Mouse (Mus musculus): ENCODE measurements around the gene Mt2. TPM values are rescaled to one million over a fixed set of nuclear protein-coding genes. Genes with fewer than 3 reads are reported as not detected.

Mt2 gene
- total RNA-seq, 2 experiments from 2014 or later, result 179 to 183 TPM

DNA sequence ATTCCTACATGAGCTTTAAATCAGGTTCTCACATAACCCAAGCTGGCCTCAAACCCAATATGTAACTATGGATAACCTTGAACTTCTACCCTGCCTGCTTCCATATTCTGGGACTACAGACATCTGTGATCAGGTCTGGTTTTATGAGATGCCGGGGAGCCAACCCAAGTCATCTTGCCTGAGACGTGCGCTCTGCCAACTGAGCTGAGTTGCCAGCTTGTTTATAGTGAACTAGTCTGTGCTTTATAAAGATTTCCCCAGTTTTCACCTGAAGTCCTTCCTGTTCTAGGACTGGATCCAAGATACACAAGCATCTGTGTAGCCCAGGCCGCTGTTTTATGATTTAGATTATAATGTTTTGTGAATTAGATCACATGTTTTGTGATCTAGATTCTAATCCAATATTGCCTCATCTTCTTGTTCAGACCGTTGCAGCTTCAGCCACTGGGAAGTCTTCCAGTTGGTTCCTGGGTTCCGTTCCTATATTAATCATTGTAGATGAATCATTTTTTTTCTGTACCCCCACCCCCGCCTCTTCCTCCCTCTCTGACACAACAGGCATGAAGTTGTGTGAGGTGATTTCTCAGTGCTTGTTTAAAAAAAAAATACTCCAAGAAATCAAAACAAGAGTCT, 22.2 kb downstream of the Mt2 start:
- no peak for DNase-seq (ENCODE audit: low spot score in 2 of 2)

DNA sequence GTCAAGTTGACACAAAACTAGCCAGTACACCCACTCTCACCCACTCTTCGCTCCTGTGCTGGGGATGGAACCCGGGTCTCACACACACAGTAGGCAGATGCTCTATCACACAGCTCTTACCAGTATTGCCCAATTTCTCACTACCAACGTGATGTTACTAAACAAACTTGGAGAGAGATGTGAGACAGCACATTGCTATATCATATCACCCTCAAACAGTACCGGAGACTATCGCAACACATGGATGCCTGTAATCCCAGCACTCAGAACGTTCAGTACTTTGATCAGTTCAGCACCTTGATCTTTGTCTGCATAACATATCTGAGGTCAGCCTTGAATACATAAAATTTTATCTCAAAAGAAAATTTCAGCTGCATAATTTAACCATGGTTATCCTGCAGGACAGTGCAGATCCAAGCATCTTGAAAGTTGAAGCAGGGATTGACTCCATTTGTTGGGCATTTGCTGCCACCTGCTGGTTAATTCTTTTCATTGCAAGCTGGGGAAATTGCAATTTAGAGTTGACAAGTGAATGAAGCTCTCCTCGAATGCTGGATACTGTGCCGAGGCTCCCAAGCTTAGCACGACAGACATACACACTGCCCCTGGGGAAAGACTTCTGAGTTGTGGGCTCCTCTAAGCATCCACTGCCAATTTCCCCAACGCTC, 26.9 kb downstream of the Mt2 start:
- no peak for DNase-seq (ENCODE audit: low spot score in 2 of 2)

DNA sequence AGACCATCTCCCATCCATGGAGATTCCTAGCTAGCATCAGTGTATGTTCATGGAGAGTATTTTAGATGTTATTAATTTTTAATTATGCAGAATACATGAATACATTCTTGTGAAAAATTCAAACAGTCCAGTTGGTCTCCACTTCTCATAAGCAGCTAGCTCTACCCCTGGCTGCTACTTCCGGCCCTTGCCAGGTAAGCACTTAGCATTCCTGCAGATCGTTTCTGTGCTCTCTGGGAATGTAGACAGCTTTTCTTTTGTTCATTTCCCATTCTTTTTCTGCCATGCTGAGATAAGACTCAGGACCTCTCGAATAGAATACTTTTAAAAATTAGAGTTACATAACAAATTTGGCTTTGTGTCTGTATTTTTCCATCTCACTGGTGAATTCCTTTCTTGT, 31.6 kb downstream of the Mt2 start:
- DNase-seq (ENCODE audit: low spot score in 2 of 2), result no peak

DNA sequence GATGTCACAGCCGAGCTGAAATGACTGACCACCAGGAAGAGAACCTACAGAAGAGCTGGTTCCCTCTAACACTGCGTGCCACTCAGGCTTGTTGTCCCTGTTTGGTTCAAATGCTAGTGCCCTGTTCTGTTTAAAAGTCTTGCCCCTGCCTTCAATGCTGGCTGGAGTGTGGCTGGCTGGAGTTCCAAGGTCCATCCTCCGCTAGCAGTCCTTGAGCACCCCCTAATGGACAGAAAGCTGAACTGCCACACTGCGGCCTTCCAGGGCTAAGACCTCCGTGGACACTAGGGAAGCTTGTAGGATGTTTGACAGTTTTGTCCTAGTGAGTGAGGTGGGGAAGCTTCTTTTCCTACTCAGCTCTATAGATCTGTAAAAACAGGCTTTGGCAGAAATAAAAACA, 33.3 kb downstream of the Mt2 start:
- DNase-seq (ENCODE audit: low spot score in 2 of 2), result peak; percentile 53 to 54

DNA sequence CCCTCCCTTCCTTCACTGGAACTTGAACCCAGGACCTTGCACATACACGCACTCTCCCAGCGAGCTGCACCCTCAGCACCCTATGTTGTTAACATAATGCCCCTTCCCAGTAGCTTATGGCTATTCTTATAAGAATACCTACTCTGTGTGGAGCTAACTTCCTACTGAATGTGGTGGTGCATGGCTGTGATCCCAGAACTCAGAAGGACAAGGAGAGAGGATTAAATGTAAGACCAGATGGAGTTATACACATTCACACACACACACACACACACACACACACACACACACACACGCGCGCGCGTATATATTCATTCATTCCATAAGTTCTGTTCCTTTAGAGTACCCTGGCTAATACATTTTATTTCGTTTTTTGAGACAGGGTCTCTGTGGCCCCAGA, 33.8 kb downstream of the Mt2 start:
- DNase-seq (ENCODE audit: low spot score in 2 of 2), result no peak

DNA sequence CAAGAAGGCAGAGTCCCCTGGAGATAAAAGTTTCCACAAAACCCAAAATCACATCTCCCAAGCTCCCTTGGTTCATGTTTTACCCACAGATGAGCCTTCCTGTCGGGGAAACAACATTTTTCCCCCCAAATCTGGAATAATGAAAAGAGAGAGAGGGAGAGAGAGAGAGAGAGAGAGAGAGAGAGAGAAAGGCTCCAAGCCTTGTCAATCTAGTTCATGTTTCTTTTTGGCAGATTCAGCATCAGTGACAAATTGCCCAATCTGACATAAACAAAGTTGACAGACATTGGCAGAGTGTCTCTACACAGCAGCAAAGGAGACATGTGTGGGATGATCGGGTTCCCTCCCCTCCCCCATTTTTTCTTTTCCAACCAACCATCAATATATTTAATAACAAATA, 35.0 kb downstream of the Mt2 start:
- DNase-seq (ENCODE audit: low spot score in 2 of 2), result no peak

DNA sequence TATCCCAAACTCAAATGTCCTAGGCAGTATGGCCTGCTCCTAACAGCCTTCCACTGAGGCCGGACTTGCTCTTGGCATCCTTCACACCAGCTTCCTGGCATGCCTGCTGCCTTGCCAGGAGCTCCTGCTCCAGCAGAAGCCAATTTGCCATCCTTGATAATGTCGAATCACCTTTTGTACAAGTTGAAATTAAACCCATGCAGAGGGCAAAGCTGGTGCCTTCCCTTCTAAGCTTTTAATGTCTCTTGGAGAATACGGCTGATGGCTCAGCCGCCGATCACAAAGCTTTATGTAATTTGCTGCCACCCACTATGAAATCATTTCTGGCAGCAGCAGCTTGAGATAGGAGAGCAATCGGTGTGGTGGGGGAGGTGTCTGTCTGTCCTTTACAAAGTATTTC, 37.2 kb downstream of the Mt2 start:
- no peak for DNase-seq (ENCODE audit: low spot score in 2 of 2)

DNA sequence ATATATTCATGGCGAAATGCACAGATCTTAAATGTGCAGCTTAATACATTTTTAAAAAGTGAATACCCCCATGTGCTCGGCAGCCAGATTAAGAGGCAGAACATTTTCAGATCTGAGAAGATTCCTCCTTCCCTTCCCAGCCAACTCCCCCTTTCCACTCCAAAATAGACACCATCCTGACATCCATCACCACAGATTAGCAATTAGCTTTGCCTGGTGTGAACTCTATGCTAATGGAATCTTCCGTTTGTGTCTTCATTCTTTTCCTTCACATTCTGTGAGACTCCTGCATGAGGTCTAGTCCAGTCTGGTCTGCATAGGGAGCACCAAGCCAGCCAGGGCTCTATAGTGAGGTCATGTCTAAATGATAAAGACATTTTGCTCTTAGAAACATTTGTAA, 37.8 kb downstream of the Mt2 start:
- no peak for DNase-seq (ENCODE audit: low spot score in 2 of 2)

DNA sequence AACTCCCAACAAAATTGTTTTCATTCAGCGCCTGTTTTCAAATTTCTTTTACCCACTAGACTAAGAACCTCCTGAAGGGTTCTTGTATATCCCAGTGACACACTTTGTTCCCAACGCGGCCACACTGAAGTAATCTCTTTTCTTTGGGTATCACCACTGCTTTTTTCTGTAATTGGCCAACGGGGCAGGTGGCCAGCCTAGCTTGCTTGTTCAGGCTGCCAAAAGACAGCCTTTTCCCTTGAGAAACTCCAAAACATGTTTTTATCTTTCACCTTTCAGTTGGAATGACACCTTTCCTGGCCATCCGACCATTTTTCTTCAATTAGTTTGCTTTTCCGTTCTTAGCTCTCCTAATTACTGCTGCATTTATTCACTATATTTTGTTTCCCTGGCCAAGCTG, 41.4 kb downstream of the Mt2 start:
- DNase-seq (ENCODE audit: low spot score in 2 of 2), result no peak

DNA sequence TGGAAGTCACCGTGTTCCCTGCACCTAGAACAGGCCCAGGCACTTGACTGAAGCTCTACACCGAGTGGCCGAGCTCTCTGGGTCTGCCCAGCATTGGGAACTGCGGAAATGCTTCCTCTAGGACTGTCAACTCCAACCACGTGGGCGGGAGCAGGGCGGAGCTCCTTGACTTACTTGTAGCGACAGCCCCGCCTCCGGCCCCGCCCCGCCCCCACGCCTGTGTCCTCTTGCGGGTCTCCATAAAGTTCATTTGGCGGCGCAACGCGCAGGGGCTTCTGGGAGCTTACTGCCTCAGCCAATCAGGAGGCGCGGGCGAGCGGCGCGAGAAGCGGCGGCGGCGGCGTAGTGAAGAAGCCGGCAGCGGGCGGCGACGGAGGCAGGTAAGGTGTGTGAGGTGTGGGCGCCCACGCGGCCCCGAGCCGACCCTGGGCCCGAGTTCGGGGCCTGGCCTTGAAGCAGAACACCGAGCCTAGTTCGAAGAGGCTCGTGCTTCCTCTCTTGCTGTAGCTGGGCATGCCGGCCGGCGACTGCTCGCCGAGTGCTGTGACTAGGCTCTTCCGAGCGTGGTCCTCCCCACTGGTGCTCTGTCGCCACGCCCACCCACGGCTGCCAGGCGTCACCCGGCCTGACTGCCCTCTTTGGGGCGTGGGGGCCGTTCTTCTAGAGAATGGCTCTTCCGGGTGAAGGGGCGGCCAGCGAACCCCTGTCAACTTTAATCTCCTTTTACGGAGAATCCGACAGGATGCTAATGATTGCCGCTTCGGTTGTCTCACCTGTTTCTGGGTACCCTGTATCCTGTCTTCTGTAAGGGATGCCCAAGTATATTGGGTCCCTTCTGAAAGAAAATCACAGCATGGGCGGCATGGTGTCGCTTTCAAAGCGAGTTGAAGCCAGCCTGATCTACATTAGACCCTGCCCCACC, 42.0 kb downstream of the Mt2 start, which contains the start of gene Nup93:
Gene Nup93 (plus strand): TSS at position 313 of the 922 bp plus-strand sequence.
- peak; percentile 96 to 97 for DNase-seq (ENCODE audit: low spot score in 2 of 2)

Other genes with a start within 250 kb of the Mt2 start
- 100 to 1,000 TPM; 142 to 152 TPM for gene Amfr, start 159.8 kb upstream of the Mt2 start, total RNA-seq (2021)
- 10 to 100 TPM; 61.4 to 63.6 TPM for gene Nudt21, start 135.6 kb upstream of the Mt2 start, total RNA-seq (2021)
- gene Ogfod1, start 135.5 kb upstream of the Mt2 start, total RNA-seq (2021), result 10 to 100 TPM; 12.1 to 14.8 TPM
- gene Bbs2, start 73.7 kb upstream of the Mt2 start, total RNA-seq (2021), result 10 to 100 TPM; 29.4 to 29.6 TPM
- not detected for gene Mt4, start 35.5 kb upstream of the Mt2 start, total RNA-seq (2021)
- gene Mt3, start 20.1 kb upstream of the Mt2 start, total RNA-seq (2021), result 1 to 10 TPM; 6.5 to 6.9 TPM
- 100 to 1,000 TPM; 241 to 243 TPM for gene Mt1, start 6.4 kb downstream of the Mt2 start, total RNA-seq (2021)
- 10 to 100 TPM; 33.3 to 33.8 TPM for gene Nup93, start 41.9 kb downstream of the Mt2 start, total RNA-seq (2021)
- 10 to 100 TPM in 1 of 2 experiments, 1 to 10 TPM in 1; 1.0 to 29.0 TPM for gene Slc12a3, start 156.5 kb downstream of the Mt2 start, total RNA-seq (2021)
- 10 to 100 TPM; 65.5 to 75.2 TPM for gene Herpud1, start 213.8 kb downstream of the Mt2 start, total RNA-seq (2021)